Mouse (Mus musculus) olfactory bulb, adult 2 months (tissue): ENCODE data around the gene Olfr911-ps1.

Source experiments
- CTCF ChIP-seq: fragments of 200-500 bp; IDR thresholded peaks from 2 replicates; pipeline ENCODE4 v1.5.1; 2012; ENCODE audit warnings: low read depth, mild to moderate bottlenecking, low read length, moderate library complexity; ENCODE audit not compliant: insufficient read depth
- POLR2A ChIP-seq: fragments of 200-500 bp; IDR thresholded peaks from 2 replicates; pipeline ENCODE4 v1.6.1; 2012; ENCODE audit warnings: mild to moderate bottlenecking, low read depth, low read length, moderate library complexity; ENCODE audit not compliant: insufficient read depth

DNA sequence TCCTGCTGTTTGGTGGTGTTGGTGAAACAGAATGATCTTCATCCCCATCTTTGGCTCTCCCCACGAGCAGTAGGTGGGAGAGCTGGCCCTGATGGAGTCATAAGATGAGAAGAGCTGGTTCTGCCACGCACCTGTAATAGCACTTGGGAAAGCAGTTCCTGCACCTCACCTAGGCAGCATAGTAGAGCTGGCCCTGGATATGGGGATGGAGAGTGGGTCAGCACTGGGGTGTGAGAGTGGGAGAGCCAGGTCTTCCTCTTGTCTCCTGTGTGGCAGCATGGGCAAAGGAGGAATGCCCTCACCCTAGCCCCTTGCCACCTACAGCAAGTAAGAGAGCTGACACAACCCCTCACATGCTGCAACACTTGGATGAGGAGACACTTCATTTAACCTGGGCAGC is 9.0 kb upstream of the Olfr911-ps1 start:
- TF ChIP-seq CTCF, result no peak
- TF ChIP-seq POLR2A, result no peak
